Mouse (Mus musculus) ES-Bruce4 (cell line): ENCODE measurements at regions not wholly inside any gene's neighbourhood (a gene's known extent, or its start where the extent isn't known, plus 50 kb on each side); places are given as distances from the start of the nearest gene placed in this dataset.

Experiments
- CTCF ChIP-seq: IDR thresholded peaks from one replicate; pipeline ENCODE4 v1.8.1; 2011; ENCODE audit warnings: low read depth, low read length
- POLR2A ChIP-seq: IDR thresholded peaks from one replicate; pipeline ENCODE4 v1.8.1; 2011; ENCODE audit warnings: low read length; ENCODE audit not compliant: insufficient read depth

- TF ChIP-seq POLR2A = no peak
- no peak for TF ChIP-seq CTCF
These were observed 126.3 kb downstream of the Tas2r134 start for GRCm38 (mm10) chr2:51753565-51754031.
